Mouse (Mus musculus): Measurements from ENCODE around the gene Pde4b. TPM values are rescaled to one million over a fixed set of nuclear protein-coding genes. Genes with fewer than 3 reads are reported as not detected.

The Pde4b gene
- polyA plus RNA-seq, 1 experiment from 2014 or later = 43.4 TPM

GRCm38 (mm10) chr4:102332386-102332785, 245.0 kb downstream of the Pde4b start:
- Histone ChIP-seq H3K27ac (ENCODE audit: low read depth, low read length) (no peak overlapping the region), H3K9ac (ENCODE audit: low read depth, low read length) (no peak overlapping the region), H3K4me3 (ENCODE audit: low read length) (no peak overlapping the region), H3K4me2 (ENCODE audit: low read length) (no peak overlapping the region), H3K36me3 (ENCODE audit: control insufficient read depth, insufficient read depth, low read length) (no peaks in the 10 kb centered on the region), H3K4me1 (ENCODE audit: control insufficient read depth, insufficient read depth, low read depth, low read length) (no peaks in the 10 kb centered on the region), H3K27me3 (replicated peaks; ENCODE audit: control insufficient read depth, insufficient read depth, low read length) (no peaks in the 10 kb centered on the region), H3K9me3 (ENCODE audit: control insufficient read depth, low read length) (no peaks in the 10 kb centered on the region)
- no peak for ATAC-seq
- 88% methylated on average over 2 of the region's 2 CpGs for WGBS

- ATAC-seq = no peak
- Histone ChIP-seq H3K27me3 (replicated peaks; ENCODE audit: control insufficient read depth, insufficient read depth, low read length) (no peaks in the 10 kb centered on the region), H3K4me3 (ENCODE audit: low read length) (no peak overlapping the region), H3K36me3 (ENCODE audit: control insufficient read depth, insufficient read depth, low read length) (no peaks in the 10 kb centered on the region), H3K4me2 (ENCODE audit: low read length) (no peak overlapping the region), H3K9ac (ENCODE audit: low read depth, low read length) (no peak overlapping the region), H3K27ac (ENCODE audit: low read depth, low read length) (no peak overlapping the region), H3K9me3 (ENCODE audit: control insufficient read depth, low read length) (no peaks in the 10 kb centered on the region), H3K4me1 (ENCODE audit: control insufficient read depth, insufficient read depth, low read depth, low read length) (no peaks in the 10 kb centered on the region)
- 85% methylated on average over 4 of the region's 4 CpGs for WGBS
Observed at GRCm38 (mm10) chr4:102332885-102333284, 245.5 kb downstream of the Pde4b start.

GRCm38 (mm10) chr4:102346911-102347492, 259.7 kb downstream of the Pde4b start:
- H3K4me2 ChIP-seq (ENCODE audit: low read length) = no peak overlapping the region
- no peak overlapping the region for H3K4me3 ChIP-seq (ENCODE audit: low read length)
- WGBS = 47% methylated on average over 4 of the region's 4 CpGs
- peaks cover 8% of the 10 kb centered on the region for H3K4me1 ChIP-seq (ENCODE audit: control insufficient read depth, insufficient read depth, low read depth, low read length)
- no peaks in the 10 kb centered on the region for H3K27me3 ChIP-seq (replicated peaks; ENCODE audit: control insufficient read depth, insufficient read depth, low read length)
- H3K36me3 ChIP-seq (ENCODE audit: control insufficient read depth, insufficient read depth, low read length) = no peaks in the 10 kb centered on the region
- H3K9ac ChIP-seq (ENCODE audit: low read depth, low read length) = no peak overlapping the region
- H3K9me3 ChIP-seq (ENCODE audit: control insufficient read depth, low read length) = no peaks in the 10 kb centered on the region
- H3K27ac ChIP-seq (ENCODE audit: low read depth, low read length) = peak overlapping the region; percentile 0; the same call in 1 of the 2 replicates
- ATAC-seq = peak; percentile 68; the same call in 1 of the 2 replicates

GRCm38 (mm10) chr4:102351476-102352475, 264.4 kb downstream of the Pde4b start:
- WGBS = 53% methylated on average over 1 of the region's 1 CpGs
- Histone ChIP-seq H3K36me3 (ENCODE audit: control insufficient read depth, insufficient read depth, low read length) (no peaks in the 10 kb centered on the region), H3K27me3 (replicated peaks; ENCODE audit: control insufficient read depth, insufficient read depth, low read length) (no peaks in the 10 kb centered on the region), H3K4me2 (ENCODE audit: low read length) (no peak overlapping the region), H3K9ac (ENCODE audit: low read depth, low read length) (no peak overlapping the region), H3K9me3 (ENCODE audit: control insufficient read depth, low read length) (no peaks in the 10 kb centered on the region), H3K27ac (ENCODE audit: low read depth, low read length) (no peak overlapping the region), H3K4me3 (ENCODE audit: low read length) (no peak overlapping the region), H3K4me1 (ENCODE audit: control insufficient read depth, insufficient read depth, low read depth, low read length) (peaks cover 7% of the 10 kb centered on the region)
- ATAC-seq = peak; percentile 77

GRCm38 (mm10) chr4:102353641-102354403, 266.5 kb downstream of the Pde4b start:
- Histone ChIP-seq H3K36me3 (ENCODE audit: control insufficient read depth, insufficient read depth, low read length) (no peaks in the 10 kb centered on the region), H3K4me2 (ENCODE audit: low read length) (no peak overlapping the region), H3K9ac (ENCODE audit: low read depth, low read length) (no peak overlapping the region), H3K27ac (ENCODE audit: low read depth, low read length) (no peak overlapping the region; the same call in 1 of the 2 replicates), H3K9me3 (ENCODE audit: control insufficient read depth, low read length) (no peaks in the 10 kb centered on the region), H3K4me3 (ENCODE audit: low read length) (no peak overlapping the region), H3K4me1 (ENCODE audit: control insufficient read depth, insufficient read depth, low read depth, low read length) (peaks cover 3% of the 10 kb centered on the region; the same call in 1 of the 2 replicates), H3K27me3 (replicated peaks; ENCODE audit: control insufficient read depth, insufficient read depth, low read length) (no peaks in the 10 kb centered on the region)
- 73% methylated on average over 3 of the region's 3 CpGs for WGBS
- peak; percentile 24; the same call in 1 of the 2 replicates for ATAC-seq

- Histone ChIP-seq H3K9me3 (ENCODE audit: control insufficient read depth, low read length) (no peaks in the 10 kb centered on the region), H3K9ac (ENCODE audit: low read depth, low read length) (no peak overlapping the region), H3K4me3 (ENCODE audit: low read length) (no peak overlapping the region), H3K27ac (ENCODE audit: low read depth, low read length) (no peak overlapping the region), H3K4me1 (ENCODE audit: control insufficient read depth, insufficient read depth, low read depth, low read length) (no peaks in the 10 kb centered on the region; the same call in 1 of the 2 replicates), H3K4me2 (ENCODE audit: low read length) (no peak overlapping the region), H3K27me3 (replicated peaks; ENCODE audit: control insufficient read depth, insufficient read depth, low read length) (no peaks in the 10 kb centered on the region), H3K36me3 (ENCODE audit: control insufficient read depth, insufficient read depth, low read length) (no peaks in the 10 kb centered on the region)
- WGBS = 39% methylated on average over 9 of the region's 9 CpGs
- ATAC-seq = no peak
Observed at GRCm38 (mm10) chr4:102368105-102368735, 280.9 kb downstream of the Pde4b start.

GRCm38 (mm10) chr4:102374614-102375013, 287.3 kb downstream of the Pde4b start:
- H3K4me3 ChIP-seq (ENCODE audit: low read length) = no peak overlapping the region
- 77% methylated on average over 5 of the region's 5 CpGs for WGBS
- H3K9me3 ChIP-seq (ENCODE audit: control insufficient read depth, low read length) = no peaks in the 10 kb centered on the region
- H3K36me3 ChIP-seq (ENCODE audit: control insufficient read depth, insufficient read depth, low read length) = no peaks in the 10 kb centered on the region
- H3K27me3 ChIP-seq (replicated peaks; ENCODE audit: control insufficient read depth, insufficient read depth, low read length) = no peaks in the 10 kb centered on the region
- no peak overlapping the region for H3K9ac ChIP-seq (ENCODE audit: low read depth, low read length)
- no peaks in the 10 kb centered on the region for H3K4me1 ChIP-seq (ENCODE audit: control insufficient read depth, insufficient read depth, low read depth, low read length)
- no peak overlapping the region for H3K4me2 ChIP-seq (ENCODE audit: low read length)
- no peak overlapping the region for H3K27ac ChIP-seq (ENCODE audit: low read depth, low read length)
- no peak for ATAC-seq

GRCm38 (mm10) chr4:102382763-102383505, 295.6 kb downstream of the Pde4b start:
- Histone ChIP-seq H3K9me3 (ENCODE audit: control insufficient read depth, low read length) (no peaks in the 10 kb centered on the region), H3K4me1 (ENCODE audit: control insufficient read depth, insufficient read depth, low read depth, low read length) (no peaks in the 10 kb centered on the region), H3K27me3 (replicated peaks; ENCODE audit: control insufficient read depth, insufficient read depth, low read length) (no peaks in the 10 kb centered on the region), H3K4me2 (ENCODE audit: low read length) (no peak overlapping the region), H3K4me3 (ENCODE audit: low read length) (no peak overlapping the region), H3K36me3 (ENCODE audit: control insufficient read depth, insufficient read depth, low read length) (no peaks in the 10 kb centered on the region), H3K27ac (ENCODE audit: low read depth, low read length) (no peak overlapping the region), H3K9ac (ENCODE audit: low read depth, low read length) (no peak overlapping the region)
- ATAC-seq = no peak
- 80% methylated on average over 1 of the region's 1 CpGs for WGBS
